Mouse (Mus musculus): Measurements from ENCODE around the gene Sbk1. TPM values are rescaled to one million over a fixed set of nuclear protein-coding genes. Genes with fewer than 3 reads are reported as not detected.

Sbk1 gene
- total and polyA plus RNA-seq, 2 experiments from 2014 or later, result 204 to 497 TPM

DNA sequence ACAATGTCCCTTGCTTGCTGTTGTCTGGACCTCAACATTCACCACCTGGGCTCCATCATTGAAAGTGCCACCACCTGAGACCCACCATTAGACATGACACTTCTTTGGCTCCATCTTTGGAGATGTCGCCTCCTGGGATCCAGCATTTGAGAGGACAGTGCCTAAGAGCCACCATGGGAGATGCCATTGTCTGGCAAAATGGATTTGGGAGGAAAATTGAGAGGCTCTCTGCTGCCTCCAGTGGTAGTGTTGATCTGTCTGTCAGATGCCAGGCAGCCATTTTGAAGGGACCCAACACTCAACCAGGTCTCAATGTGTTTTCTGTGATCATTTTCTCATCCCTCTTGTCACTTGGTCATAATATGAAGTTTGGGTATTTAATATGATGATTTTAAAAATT lies 63.1 kb downstream of the Sbk1 start:
- no peaks in the 10 kb centered on the region for H3K9me3 ChIP-seq (ENCODE audit: low read length)
- H3K27me3 ChIP-seq (ENCODE audit: insufficient read depth, low read length), result no peaks in the 10 kb centered on the region
- H3K27ac ChIP-seq (ENCODE audit: low read depth, low read length), result no peak overlapping the region
- ATAC-seq, result no peak
- peak; percentile 43 for TF ChIP-seq CTCF (IDR thresholded peaks at IDR 0.05; ENCODE audit: low read depth)
- H3K4me3 ChIP-seq (ENCODE audit: low read depth, low read length), result no peak overlapping the region
- 89% methylated on average over 1 of the region's 1 CpGs for WGBS
- DNase-seq, result no peak
- no peaks in the 10 kb centered on the region for H3K4me1 ChIP-seq (ENCODE audit: insufficient read depth)
- H3K9ac ChIP-seq, result no peak overlapping the region
- no peaks in the 10 kb centered on the region for H3K36me3 ChIP-seq (ENCODE audit: insufficient read depth)
- H3K4me2 ChIP-seq (ENCODE audit: low read depth), result no peak overlapping the region

DNA sequence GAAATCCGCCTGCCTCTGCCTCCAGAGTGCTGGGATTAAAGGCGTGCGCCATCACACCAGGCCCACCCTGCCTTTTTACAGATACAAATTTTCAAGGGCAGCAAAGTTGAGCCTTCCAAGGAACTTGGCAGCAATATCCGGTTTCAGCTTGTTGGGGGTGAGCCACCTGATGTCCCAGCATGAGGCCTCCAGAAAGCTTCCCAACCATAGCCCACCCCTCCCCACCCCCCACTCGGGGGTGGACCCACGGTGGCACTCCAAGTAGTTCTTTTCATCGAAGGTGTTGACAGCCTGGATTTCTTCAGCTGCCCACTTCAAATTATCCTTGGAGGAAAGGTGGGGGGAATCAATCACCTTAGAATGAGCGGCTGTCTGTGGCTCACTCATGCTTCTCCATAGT lies 66.5 kb downstream of the Sbk1 start:
- Histone ChIP-seq H3K4me3 (ENCODE audit: low read depth, low read length) (no peak overlapping the region), H3K4me2 (ENCODE audit: low read depth) (no peak overlapping the region), H3K27me3 (ENCODE audit: insufficient read depth, low read length) (no peaks in the 10 kb centered on the region), H3K9ac (no peak overlapping the region), H3K36me3 (ENCODE audit: insufficient read depth) (no peaks in the 10 kb centered on the region), H3K4me1 (ENCODE audit: insufficient read depth) (no peaks in the 10 kb centered on the region), H3K27ac (ENCODE audit: low read depth, low read length) (no peak overlapping the region), H3K9me3 (ENCODE audit: low read length) (no peaks in the 10 kb centered on the region)
- DNase-seq (no peak), ATAC-seq (no peak)
- WGBS, result 85% methylated on average over 8 of the region's 8 CpGs
- no peak for TF ChIP-seq CTCF (IDR thresholded peaks at IDR 0.05; ENCODE audit: low read depth)

DNA sequence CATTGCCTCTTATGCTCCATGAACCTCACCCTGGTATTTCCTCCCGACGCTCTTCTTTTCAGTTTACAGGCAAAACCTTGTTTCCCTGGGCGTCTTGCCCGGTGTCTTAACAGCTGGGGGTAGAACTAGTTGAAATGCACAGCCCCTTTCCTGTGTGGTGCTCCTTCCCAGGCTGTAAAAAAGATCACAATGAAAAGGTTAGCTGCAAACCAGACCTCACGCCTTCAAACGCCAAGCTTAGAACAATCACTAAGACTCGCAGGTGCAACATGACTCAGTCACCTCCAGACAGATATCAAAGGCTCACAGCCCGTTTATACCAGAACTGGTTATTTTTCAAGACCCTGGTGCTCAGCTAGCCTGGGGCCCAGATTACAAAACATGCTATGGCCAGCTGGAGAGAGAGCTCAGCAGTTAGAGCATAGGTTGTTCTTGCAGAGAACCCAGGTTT lies 67.1 kb downstream of the Sbk1 start:
- 61% methylated on average over 8 of the region's 8 CpGs for WGBS
- Histone ChIP-seq H3K27me3 (ENCODE audit: insufficient read depth, low read length) (no peaks in the 10 kb centered on the region), H3K9me3 (ENCODE audit: low read length) (no peaks in the 10 kb centered on the region), H3K27ac (ENCODE audit: low read depth, low read length) (no peak overlapping the region), H3K4me1 (ENCODE audit: insufficient read depth) (no peaks in the 10 kb centered on the region), H3K36me3 (ENCODE audit: insufficient read depth) (no peaks in the 10 kb centered on the region), H3K9ac (no peak overlapping the region), H3K4me2 (ENCODE audit: low read depth) (no peak overlapping the region), H3K4me3 (ENCODE audit: low read depth, low read length) (no peak overlapping the region)
- no peak for TF ChIP-seq CTCF (IDR thresholded peaks at IDR 0.05; ENCODE audit: low read depth)
- DNase-seq (no peak), ATAC-seq (no peak)

DNA sequence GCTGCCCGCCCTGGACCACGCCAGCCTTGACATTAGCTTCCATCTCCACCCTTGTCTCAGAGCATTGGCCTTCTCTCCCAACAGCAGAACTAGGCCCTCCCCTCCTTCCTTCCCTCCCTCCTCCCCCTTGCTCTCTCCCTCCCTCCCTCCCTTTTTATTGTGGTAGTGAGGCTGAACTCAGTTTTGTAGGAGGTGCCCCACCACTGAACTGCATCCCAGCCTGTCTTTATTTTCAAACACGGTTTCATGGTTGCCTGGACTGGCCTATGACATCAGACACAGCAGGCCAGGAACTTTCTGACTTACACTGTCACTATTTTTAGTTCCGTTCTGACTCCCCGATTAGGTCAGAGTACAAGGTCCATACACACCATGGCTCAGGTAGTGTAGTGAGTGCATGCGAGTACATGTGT lies 67.8 kb downstream of the Sbk1 start:
- H3K27me3 ChIP-seq (ENCODE audit: insufficient read depth, low read length), result no peaks in the 10 kb centered on the region
- no peak overlapping the region for H3K27ac ChIP-seq (ENCODE audit: low read depth, low read length)
- no peak overlapping the region for H3K4me3 ChIP-seq (ENCODE audit: low read depth, low read length)
- no peaks in the 10 kb centered on the region for H3K4me1 ChIP-seq (ENCODE audit: insufficient read depth)
- no peak for TF ChIP-seq CTCF (IDR thresholded peaks at IDR 0.05; ENCODE audit: low read depth)
- ATAC-seq (no peak), DNase-seq (no peak)
- no peaks in the 10 kb centered on the region for H3K9me3 ChIP-seq (ENCODE audit: low read length)
- no peak overlapping the region for H3K9ac ChIP-seq
- no peaks in the 10 kb centered on the region for H3K36me3 ChIP-seq (ENCODE audit: insufficient read depth)
- WGBS, result 83% methylated on average over 6 of the region's 6 CpGs
- no peak overlapping the region for H3K4me2 ChIP-seq (ENCODE audit: low read depth)

GRCm38 (mm10) chr7:126340896-126341295 lies 68.5 kb downstream of the Sbk1 start:
- H3K4me1 ChIP-seq (ENCODE audit: insufficient read depth), result no peaks in the 10 kb centered on the region
- WGBS, result 62% methylated on average over 6 of the region's 6 CpGs
- H3K9me3 ChIP-seq (ENCODE audit: low read length), result no peaks in the 10 kb centered on the region
- no peak overlapping the region for H3K9ac ChIP-seq
- H3K4me2 ChIP-seq (ENCODE audit: low read depth), result no peak overlapping the region
- no peak for DNase-seq
- TF ChIP-seq CTCF (IDR thresholded peaks at IDR 0.05; ENCODE audit: low read depth), result no peak
- H3K4me3 ChIP-seq (ENCODE audit: low read depth, low read length), result no peak overlapping the region
- H3K27ac ChIP-seq (ENCODE audit: low read depth, low read length), result no peak overlapping the region
- H3K27me3 ChIP-seq (ENCODE audit: insufficient read depth, low read length), result no peaks in the 10 kb centered on the region
- no peak for ATAC-seq
- no peaks in the 10 kb centered on the region for H3K36me3 ChIP-seq (ENCODE audit: insufficient read depth)

Other genes starting within 250 kb of the Sbk1 start
- 16.4 and 20.0 TPM in 2 replicates for gene Gsg1l, start 190.2 kb upstream of the Sbk1 start, total RNA-seq (2014; rRNA removed)
- 10.3 and 10.7 TPM in 2 replicates for gene Gsg1l, start 190.2 kb upstream of the Sbk1 start, polyA plus RNA-seq (2015; fragmentation: Nextera tagmentation; extraction: Ambion mirVana)
- gene Xpo6, start 72.1 kb upstream of the Sbk1 start, total RNA-seq (2014; rRNA removed), result 70.6 and 81.4 TPM in 2 replicates
- 29.8 and 42.8 TPM in 2 replicates for gene Xpo6, start 72.1 kb upstream of the Sbk1 start, polyA plus RNA-seq (2015; fragmentation: Nextera tagmentation; extraction: Ambion mirVana)
- 1.4 and 1.7 TPM in 2 replicates for gene Lat, start 97.0 kb downstream of the Sbk1 start, total RNA-seq (2014; rRNA removed)
- gene Lat, start 97.0 kb downstream of the Sbk1 start, polyA plus RNA-seq (2015; fragmentation: Nextera tagmentation; extraction: Ambion mirVana), result 0.15 and 0.38 TPM in 2 replicates
- gene Spns1, start 104.8 kb downstream of the Sbk1 start, total RNA-seq (2014; rRNA removed), result 102 and 198 TPM in 2 replicates
- gene Spns1, start 104.8 kb downstream of the Sbk1 start, polyA plus RNA-seq (2015; fragmentation: Nextera tagmentation; extraction: Ambion mirVana), result 71.3 and 78.4 TPM in 2 replicates
- 5.2 and 6.3 TPM in 2 replicates for gene Nfatc2ip, start 124.1 kb downstream of the Sbk1 start, total RNA-seq (2014; rRNA removed)
- gene Nfatc2ip, start 124.1 kb downstream of the Sbk1 start, polyA plus RNA-seq (2015; fragmentation: Nextera tagmentation; extraction: Ambion mirVana), result 2.2 and 2.4 TPM in 2 replicates
- gene Cd19, start 142.3 kb downstream of the Sbk1 start, total RNA-seq (2014; rRNA removed), result 0.67 TPM in 1 of 2 replicates, not detected in the other
- gene Cd19, start 142.3 kb downstream of the Sbk1 start, polyA plus RNA-seq (2015; fragmentation: Nextera tagmentation; extraction: Ambion mirVana), result not detected in 2 replicates
- gene Rabep2, start 156.1 kb downstream of the Sbk1 start, total RNA-seq (2014; rRNA removed), result 26.1 and 26.4 TPM in 2 replicates
- gene Rabep2, start 156.1 kb downstream of the Sbk1 start, polyA plus RNA-seq (2015; fragmentation: Nextera tagmentation; extraction: Ambion mirVana), result 17.3 and 19.3 TPM in 2 replicates
- 0.24 and 0.54 TPM in 2 replicates for gene Atp2a1, start 190.5 kb downstream of the Sbk1 start, total RNA-seq (2014; rRNA removed)
- 0.10 and 0.45 TPM in 2 replicates for gene Atp2a1, start 190.5 kb downstream of the Sbk1 start, polyA plus RNA-seq (2015; fragmentation: Nextera tagmentation; extraction: Ambion mirVana)
- gene Sh2b1, start 202.8 kb downstream of the Sbk1 start, total RNA-seq (2014; rRNA removed), result 31.0 and 35.4 TPM in 2 replicates
- gene Sh2b1, start 202.8 kb downstream of the Sbk1 start, polyA plus RNA-seq (2015; fragmentation: Nextera tagmentation; extraction: Ambion mirVana), result 66.0 and 70.4 TPM in 2 replicates
- gene Tufm, start 214.7 kb downstream of the Sbk1 start, total RNA-seq (2014; rRNA removed), result 75.9 and 76.5 TPM in 2 replicates
- gene Tufm, start 214.7 kb downstream of the Sbk1 start, polyA plus RNA-seq (2015; fragmentation: Nextera tagmentation; extraction: Ambion mirVana), result 97.6 and 102 TPM in 2 replicates
- gene Atxn2l, start 230.8 kb downstream of the Sbk1 start, total RNA-seq (2014; rRNA removed), result 60.5 and 89.0 TPM in 2 replicates
- 39.5 and 56.8 TPM in 2 replicates for gene Atxn2l, start 230.8 kb downstream of the Sbk1 start, polyA plus RNA-seq (2015; fragmentation: Nextera tagmentation; extraction: Ambion mirVana)